Comparison of ENCODE assay signal across 8 mouse cellular contexts in the genomic region with DNA sequence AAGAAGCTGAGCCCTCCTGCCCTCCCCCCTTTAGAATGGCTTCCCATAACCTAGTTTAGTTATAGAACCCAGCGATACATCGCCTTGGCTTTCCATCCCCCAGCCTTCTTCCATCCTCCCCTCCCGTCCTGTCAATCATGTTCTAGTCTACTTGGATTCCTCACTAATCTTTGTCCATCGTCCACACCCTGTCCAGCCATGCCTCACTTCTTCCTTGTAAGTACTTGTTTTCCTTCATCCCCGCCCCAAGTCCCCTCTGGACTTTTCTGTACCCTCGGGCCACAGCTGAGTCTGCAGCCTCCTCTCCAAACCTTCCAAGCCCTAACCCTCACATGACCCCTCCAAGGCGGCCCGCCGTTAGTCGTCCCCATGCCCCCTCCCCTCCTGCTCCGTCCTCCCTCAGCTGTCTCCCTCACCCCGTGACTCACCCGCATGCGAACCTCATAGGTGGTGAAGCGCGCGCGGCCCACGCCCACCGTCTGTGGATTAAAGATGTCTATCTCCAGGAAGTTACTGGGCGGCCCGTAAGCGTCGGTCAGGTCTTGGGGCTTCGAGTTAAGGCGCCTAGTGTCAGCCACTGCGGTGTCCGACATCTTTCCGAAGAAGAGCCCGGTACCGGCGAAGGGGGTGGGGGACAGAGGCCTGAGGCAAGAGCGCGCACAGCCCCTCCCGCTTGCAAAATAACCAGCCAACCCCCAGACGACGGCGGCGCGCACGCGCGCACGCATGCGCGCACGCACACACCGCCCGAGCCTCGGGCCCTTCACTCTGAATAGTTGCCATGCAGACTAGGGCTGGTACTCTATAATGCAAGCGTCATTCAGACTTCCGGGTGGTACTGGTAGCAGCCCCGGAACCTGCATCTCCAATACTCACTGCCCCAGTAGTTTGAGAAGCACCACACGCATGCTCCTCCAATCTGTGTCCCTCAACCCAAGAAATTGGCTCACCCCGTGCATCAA. TPM values are rescaled to one million over a fixed set of nuclear protein-coding genes. Genes with fewer than 3 reads are reported as not detected.
A peak's percentile ranks its signal among the peaks of the same experiment; 100 is the strongest.
DNase-seq lines count a peak whose midpoint lies in the region; ATAC-seq lines count a peak whose summit lies in the region.

A gene (minus strand): TSS at position 730 of the 962 bp plus-strand sequence.

- peak within 1 kb of the TSS; percentile 50 for H3K4me2 ChIP-seq in hindbrain, embryonic 11.5 days (replicated peaks; ENCODE audit: low read depth, low read length)

- H3K27ac ChIP-seq in hindbrain, embryonic 11.5 days (ENCODE audit: low read depth, low read length), result peak within 1 kb of the TSS; percentile 71

- peak within 1 kb of the TSS; percentile 52 for H3K4me3 ChIP-seq in hindbrain, embryonic 11.5 days (ENCODE audit: low read depth, low read length)

- no peaks in the 10 kb centered on the region for H3K4me1 ChIP-seq in hindbrain, embryonic 11.5 days (replicated peaks; ENCODE audit: control insufficient read depth, insufficient read depth, low read length)

- H3K9me3 ChIP-seq in hindbrain, embryonic 11.5 days (ENCODE audit: control insufficient read depth, low read length), result no peaks in the 10 kb centered on the region

- no peaks in the 10 kb centered on the region for H3K36me3 ChIP-seq in hindbrain, embryonic 11.5 days (ENCODE audit: control insufficient read depth, insufficient read depth, low read length)

- peak; percentile 94 for DNase-seq in Muller cell, postnatal 12 days (ENCODE audit: inconsistent ontology term)
- DNase-seq in cerebellum, adult 9-11 months, result peak; percentile 95
- DNase-seq in frontal cortex, adult 2 months (ENCODE audit: extremely low spot score in 1 of 2, low spot score in 1 of 2), result peak; percentile 87 to 92
- peak; percentile 88 for DNase-seq in hindbrain, embryonic 11.5 days (ENCODE audit: low spot score)
- DNase-seq in layer of hippocampus, postnatal 10 days (ENCODE audit: low spot score in 2 of 2), result peak; percentile 87 to 88
- peak; percentile 92 for DNase-seq in lung, postnatal 10 days
- peak; percentile 85 for DNase-seq in ovary, postnatal 36 days (ENCODE audit: low spot score)
- DNase-seq in thymus, postnatal 25 days, result peak; percentile 89

- H3K9ac ChIP-seq in hindbrain, embryonic 11.5 days (ENCODE audit: low read depth, low read length), result peak within 1 kb of the TSS; percentile 58

- ATAC-seq in hindbrain, embryonic 11.5 days (ENCODE audit: low FRiP score), result peak; percentile 98

- H3K27me3 ChIP-seq in hindbrain, embryonic 11.5 days (ENCODE audit: control insufficient read depth, insufficient read depth, low read length), result peaks cover 2% of the 10 kb centered on the region; the same call in 1 of the 2 replicates

- WGBS in hindbrain, embryonic 11.5 days, result 14% methylated on average over 53 of the region's 55 CpGs

RNA-seq across cellular contexts. Expression of the gene that starts here (rescaled TPM):
- 33.4 and 33.6 TPM in 2 replicates for polyA plus RNA-seq in frontal cortex, adult 2 months (2012; rRNA removed)
- polyA plus RNA-seq in hindbrain, embryonic 11.5 days (2014; fragmentation: Nextera tagmentation; extraction: Ambion mirVana), result 63.6 and 65.5 TPM in 2 replicates
- 10 to 100 TPM; 70.3 to 76.2 TPM for total RNA-seq in layer of hippocampus, postnatal 10 days (2021)

Comparison
In these comparisons a context has a peak if more than half of its experiments do, and no peak if none do; other contexts are left out.
1. Peak in every context shown above with its lines: DNase-seq, ATAC-seq, H3K4me3 ChIP-seq and H3K27ac ChIP-seq.